Mouse (Mus musculus): Measurements from ENCODE around the gene Dop1a. TPM values are rescaled to one million over a fixed set of nuclear protein-coding genes. Genes with fewer than 3 reads are reported as not detected.

Dop1a gene
- polyA plus RNA-seq, 1 experiment from 2014 or later, result 11.8 TPM

DNA sequence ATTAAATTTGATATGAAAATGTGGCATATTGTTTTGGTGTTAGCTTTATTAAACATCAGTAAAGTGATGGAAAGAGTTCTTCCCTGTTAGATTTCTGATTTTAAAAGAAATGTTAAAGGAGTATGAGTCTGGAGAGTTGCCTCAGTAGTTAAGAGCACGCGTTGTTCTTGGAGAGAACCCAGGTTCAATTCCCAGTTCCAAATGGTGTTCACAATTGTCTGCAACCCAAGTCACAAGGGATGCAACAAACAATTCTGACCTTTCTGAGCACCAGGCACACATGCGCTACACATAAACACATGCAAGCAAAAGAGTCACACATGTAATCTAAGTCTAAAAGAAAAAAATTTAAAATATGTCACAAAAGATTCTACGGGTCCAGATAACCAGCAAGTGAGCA is 47.8 kb downstream of the Dop1a start:
- H3K27me3 ChIP-seq (ENCODE audit: control insufficient read depth, insufficient read depth, low read length), result no peaks in the 10 kb centered on the region
- no peaks in the 10 kb centered on the region for H3K4me1 ChIP-seq (ENCODE audit: control insufficient read depth, insufficient read depth, low read length)
- no peak overlapping the region for H3K4me2 ChIP-seq (ENCODE audit: low read depth, severe bottlenecking)
- H3K27ac ChIP-seq (replicated peaks; ENCODE audit: low read depth, low read length), result no peak overlapping the region
- 94% methylated on average over 4 of the region's 4 CpGs for WGBS
- H3K4me3 ChIP-seq (ENCODE audit: low read depth, low read length), result no peak overlapping the region
- H3K36me3 ChIP-seq (ENCODE audit: control insufficient read depth, insufficient read depth, low read length), result no peaks in the 10 kb centered on the region; the same call in 1 of the 2 replicates
- H3K9ac ChIP-seq (ENCODE audit: low read length), result no peak overlapping the region
- DNase-seq (ENCODE audit: low spot score) (no peak), ATAC-seq (ENCODE audit: insufficient number of reproducible peaks, low FRiP score, low TSS enrichment, low read depth) (no peak)
- no peaks in the 10 kb centered on the region for H3K9me3 ChIP-seq (ENCODE audit: control insufficient read depth, low read length)

DNA sequence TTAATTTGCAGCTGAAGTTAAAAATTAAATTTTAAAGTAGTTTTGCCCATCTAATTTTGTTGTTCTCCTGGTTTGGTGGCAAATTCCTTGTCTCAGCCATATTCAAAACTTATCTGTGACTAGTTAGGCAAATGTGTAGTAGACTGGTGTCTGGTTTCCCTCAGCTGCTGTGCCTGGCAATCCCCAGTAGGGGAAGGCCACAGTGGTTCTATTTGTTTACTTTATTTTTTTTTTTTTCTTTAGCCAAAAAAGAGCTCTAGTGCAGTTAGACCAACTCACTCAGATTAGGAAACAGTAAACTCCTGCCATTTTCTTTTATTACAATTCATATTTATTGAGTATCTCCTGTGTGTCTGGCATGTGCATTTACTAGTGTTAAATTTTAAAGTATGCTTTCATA is 55.4 kb downstream of the Dop1a start:
- Histone ChIP-seq H3K27me3 (ENCODE audit: control insufficient read depth, insufficient read depth, low read length) (no peaks in the 10 kb centered on the region), H3K4me1 (ENCODE audit: control insufficient read depth, insufficient read depth, low read length) (no peaks in the 10 kb centered on the region), H3K27ac (replicated peaks; ENCODE audit: low read depth, low read length) (no peak overlapping the region), H3K4me2 (ENCODE audit: low read depth, severe bottlenecking) (no peak overlapping the region), H3K9me3 (ENCODE audit: control insufficient read depth, low read length) (no peaks in the 10 kb centered on the region), H3K9ac (ENCODE audit: low read length) (no peak overlapping the region), H3K4me3 (ENCODE audit: low read depth, low read length) (no peak overlapping the region), H3K36me3 (ENCODE audit: control insufficient read depth, insufficient read depth, low read length) (no peaks in the 10 kb centered on the region; the same call in 1 of the 2 replicates)
- ATAC-seq (ENCODE audit: insufficient number of reproducible peaks, low FRiP score, low TSS enrichment, low read depth), result no peak
- no peak for DNase-seq (ENCODE audit: low spot score)

DNA sequence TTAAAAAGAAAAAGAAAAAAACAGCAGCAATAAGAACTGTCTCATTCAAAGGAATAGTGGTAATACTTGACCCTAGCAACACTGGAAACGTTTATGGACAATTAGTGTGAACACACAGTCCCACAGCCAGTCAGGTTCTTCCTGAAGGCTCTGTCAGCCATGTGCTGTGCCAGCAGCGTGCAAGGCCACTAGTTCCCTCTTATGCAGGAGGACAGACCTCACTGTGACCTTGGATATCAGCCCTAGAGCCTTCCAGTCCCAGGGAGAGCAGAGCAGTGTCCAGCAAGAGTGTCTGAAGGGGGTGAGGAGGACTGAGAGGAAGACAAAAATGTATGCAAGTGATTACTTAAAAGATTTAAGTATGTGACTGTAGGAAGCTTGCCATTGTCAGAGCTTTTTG is 58.6 kb downstream of the Dop1a start:
- DNase-seq (ENCODE audit: low spot score), result no peak
- Histone ChIP-seq H3K4me1 (ENCODE audit: control insufficient read depth, insufficient read depth, low read length) (no peaks in the 10 kb centered on the region), H3K27me3 (ENCODE audit: control insufficient read depth, insufficient read depth, low read length) (no peaks in the 10 kb centered on the region), H3K4me3 (ENCODE audit: low read depth, low read length) (no peak overlapping the region), H3K36me3 (ENCODE audit: control insufficient read depth, insufficient read depth, low read length) (no peaks in the 10 kb centered on the region; the same call in 1 of the 2 replicates), H3K4me2 (ENCODE audit: low read depth, severe bottlenecking) (no peak overlapping the region), H3K9me3 (ENCODE audit: control insufficient read depth, low read length) (no peaks in the 10 kb centered on the region), H3K27ac (replicated peaks; ENCODE audit: low read depth, low read length) (no peak overlapping the region), H3K9ac (ENCODE audit: low read length) (no peak overlapping the region)
- 54% methylated on average over 2 of the region's 2 CpGs for WGBS
- no peak for ATAC-seq (ENCODE audit: insufficient number of reproducible peaks, low FRiP score, low TSS enrichment, low read depth)

DNA sequence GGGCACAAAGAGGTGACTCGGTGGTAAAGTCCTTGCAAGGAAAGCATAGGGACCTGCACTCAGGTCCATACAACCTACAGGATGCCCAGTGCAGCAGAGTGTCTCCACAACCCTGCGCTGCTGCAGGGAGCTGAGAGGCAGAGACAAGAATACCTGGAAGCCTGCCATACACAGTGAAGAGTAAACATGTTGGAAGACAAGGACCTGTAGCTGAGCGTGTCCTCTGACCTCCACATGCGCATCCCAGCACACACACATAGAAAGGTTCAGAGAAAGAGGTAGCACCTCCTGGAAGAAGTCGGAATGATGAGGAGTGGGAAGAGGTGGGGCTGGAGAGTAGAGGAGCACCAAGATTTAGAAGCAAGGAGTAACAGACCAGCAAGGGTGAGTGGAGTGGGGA is 67.1 kb downstream of the Dop1a start:
- Histone ChIP-seq H3K9ac (ENCODE audit: low read length) (no peak overlapping the region), H3K9me3 (ENCODE audit: control insufficient read depth, low read length) (no peaks in the 10 kb centered on the region), H3K4me1 (ENCODE audit: control insufficient read depth, insufficient read depth, low read length) (no peaks in the 10 kb centered on the region), H3K36me3 (ENCODE audit: control insufficient read depth, insufficient read depth, low read length) (no peaks in the 10 kb centered on the region), H3K27me3 (ENCODE audit: control insufficient read depth, insufficient read depth, low read length) (no peaks in the 10 kb centered on the region), H3K4me3 (ENCODE audit: low read depth, low read length) (no peak overlapping the region), H3K4me2 (ENCODE audit: low read depth, severe bottlenecking) (no peak overlapping the region), H3K27ac (replicated peaks; ENCODE audit: low read depth, low read length) (no peak overlapping the region)
- WGBS, result 86% methylated on average over 5 of the region's 5 CpGs
- no peak for DNase-seq (ENCODE audit: low spot score)
- ATAC-seq (ENCODE audit: insufficient number of reproducible peaks, low FRiP score, low TSS enrichment, low read depth), result no peak

DNA sequence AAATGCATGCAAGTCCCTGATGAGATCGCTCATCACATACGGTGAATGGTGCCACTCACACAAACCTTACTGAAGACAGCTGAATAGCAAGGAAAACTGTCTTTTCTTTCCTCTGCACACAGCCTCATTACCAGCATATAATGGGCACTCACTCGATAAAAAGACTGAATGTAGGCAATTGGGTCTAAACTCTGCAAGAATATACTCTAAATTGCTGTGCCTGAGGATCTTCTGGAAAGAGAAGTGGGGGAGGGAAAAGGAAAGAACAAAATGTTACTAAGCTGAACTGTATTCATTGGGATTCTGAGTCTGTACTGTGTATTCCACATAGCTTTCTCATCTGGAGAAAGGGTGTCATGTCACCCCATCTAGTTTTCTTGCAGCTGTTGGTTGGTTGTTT is 76.5 kb downstream of the Dop1a start:
- Histone ChIP-seq H3K9ac (ENCODE audit: low read length) (no peak overlapping the region), H3K36me3 (ENCODE audit: control insufficient read depth, insufficient read depth, low read length) (no peaks in the 10 kb centered on the region), H3K4me2 (ENCODE audit: low read depth, severe bottlenecking) (no peak overlapping the region), H3K4me3 (ENCODE audit: low read depth, low read length) (no peak overlapping the region), H3K9me3 (ENCODE audit: control insufficient read depth, low read length) (no peaks in the 10 kb centered on the region), H3K27me3 (ENCODE audit: control insufficient read depth, insufficient read depth, low read length) (no peaks in the 10 kb centered on the region), H3K27ac (replicated peaks; ENCODE audit: low read depth, low read length) (no peak overlapping the region), H3K4me1 (ENCODE audit: control insufficient read depth, insufficient read depth, low read length) (no peaks in the 10 kb centered on the region)
- WGBS, result 93% methylated on average over 3 of the region's 3 CpGs
- DNase-seq (ENCODE audit: low spot score) (no peak), ATAC-seq (ENCODE audit: insufficient number of reproducible peaks, low FRiP score, low TSS enrichment, low read depth) (no peak)

DNA sequence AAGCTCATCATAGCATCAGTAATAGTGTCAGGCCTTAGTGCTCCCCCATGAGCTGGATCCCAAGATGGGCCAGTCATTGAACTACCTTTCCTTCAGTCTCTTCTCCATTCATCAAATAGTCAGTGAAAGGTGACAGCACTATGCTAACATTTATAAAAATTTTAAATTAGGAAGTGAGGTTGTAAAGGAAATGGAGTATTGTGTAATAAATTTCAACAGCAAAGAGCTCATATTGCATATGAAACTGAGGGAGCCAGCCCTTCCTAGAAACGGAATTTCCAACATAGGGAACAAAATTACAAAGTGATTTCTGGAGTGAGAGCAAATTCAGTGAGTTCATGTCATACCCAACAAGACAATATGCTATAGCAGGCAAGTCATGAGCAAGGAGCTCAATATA is 77.6 kb downstream of the Dop1a start:
- H3K4me3 ChIP-seq (ENCODE audit: low read depth, low read length), result no peak overlapping the region
- H3K9me3 ChIP-seq (ENCODE audit: control insufficient read depth, low read length), result no peaks in the 10 kb centered on the region
- DNase-seq (ENCODE audit: low spot score), result no peak
- H3K27me3 ChIP-seq (ENCODE audit: control insufficient read depth, insufficient read depth, low read length), result no peaks in the 10 kb centered on the region
- H3K4me1 ChIP-seq (ENCODE audit: control insufficient read depth, insufficient read depth, low read length), result no peaks in the 10 kb centered on the region
- ATAC-seq (ENCODE audit: insufficient number of reproducible peaks, low FRiP score, low TSS enrichment, low read depth), result no peak
- H3K27ac ChIP-seq (replicated peaks; ENCODE audit: low read depth, low read length), result no peak overlapping the region
- no peak overlapping the region for H3K9ac ChIP-seq (ENCODE audit: low read length)
- no peaks in the 10 kb centered on the region for H3K36me3 ChIP-seq (ENCODE audit: control insufficient read depth, insufficient read depth, low read length)
- H3K4me2 ChIP-seq (ENCODE audit: low read depth, severe bottlenecking), result no peak overlapping the region
- WGBS, result 75% methylated on average over 1 of the region's 1 CpGs

- no peaks in the 10 kb centered on the region for H3K27me3 ChIP-seq (ENCODE audit: control insufficient read depth, insufficient read depth, low read length)
- no peaks in the 10 kb centered on the region for H3K9me3 ChIP-seq (ENCODE audit: control insufficient read depth, low read length)
- H3K9ac ChIP-seq (ENCODE audit: low read length), result no peak overlapping the region
- no peaks in the 10 kb centered on the region for H3K4me1 ChIP-seq (ENCODE audit: control insufficient read depth, insufficient read depth, low read length)
- no peak overlapping the region for H3K4me3 ChIP-seq (ENCODE audit: low read depth, low read length)
- no peak overlapping the region for H3K4me2 ChIP-seq (ENCODE audit: low read depth, severe bottlenecking)
- H3K36me3 ChIP-seq (ENCODE audit: control insufficient read depth, insufficient read depth, low read length), result peaks cover 6% of the 10 kb centered on the region; the same call in 1 of the 2 replicates
- ATAC-seq (ENCODE audit: insufficient number of reproducible peaks, low FRiP score, low TSS enrichment, low read depth), result no peak
- peak; percentile 13 for DNase-seq (ENCODE audit: low spot score)
- no peak overlapping the region for H3K27ac ChIP-seq (replicated peaks; ENCODE audit: low read depth, low read length)
- 91% methylated on average over 5 of the region's 5 CpGs for WGBS
Observed at GRCm38 (mm10) chr9:86549637-86550162, 82.7 kb downstream of the Dop1a start.

- Histone ChIP-seq H3K4me2 (ENCODE audit: low read depth, severe bottlenecking) (no peak overlapping the region), H3K4me3 (ENCODE audit: low read depth, low read length) (no peak overlapping the region), H3K9ac (ENCODE audit: low read length) (no peak overlapping the region), H3K27me3 (ENCODE audit: control insufficient read depth, insufficient read depth, low read length) (no peaks in the 10 kb centered on the region), H3K27ac (replicated peaks; ENCODE audit: low read depth, low read length) (no peak overlapping the region), H3K4me1 (ENCODE audit: control insufficient read depth, insufficient read depth, low read length) (no peaks in the 10 kb centered on the region), H3K9me3 (ENCODE audit: control insufficient read depth, low read length) (no peaks in the 10 kb centered on the region), H3K36me3 (ENCODE audit: control insufficient read depth, insufficient read depth, low read length) (peaks cover 6% of the 10 kb centered on the region; the same call in 1 of the 2 replicates)
- WGBS, result 91% methylated on average over 3 of the region's 3 CpGs
- ATAC-seq (ENCODE audit: insufficient number of reproducible peaks, low FRiP score, low TSS enrichment, low read depth), result no peak
- DNase-seq (ENCODE audit: low spot score), result no peak
Observed at GRCm38 (mm10) chr9:86550717-86551116, 83.8 kb downstream of the Dop1a start.

GRCm38 (mm10) chr9:86553886-86554285 is 86.9 kb downstream of the Dop1a start:
- no peaks in the 10 kb centered on the region for H3K9me3 ChIP-seq (ENCODE audit: control insufficient read depth, low read length)
- no peaks in the 10 kb centered on the region for H3K27me3 ChIP-seq (ENCODE audit: control insufficient read depth, insufficient read depth, low read length)
- no peak overlapping the region for H3K9ac ChIP-seq (ENCODE audit: low read length)
- ATAC-seq (ENCODE audit: insufficient number of reproducible peaks, low FRiP score, low TSS enrichment, low read depth), result no peak
- no peak overlapping the region for H3K4me3 ChIP-seq (ENCODE audit: low read depth, low read length)
- no peaks in the 10 kb centered on the region for H3K4me1 ChIP-seq (ENCODE audit: control insufficient read depth, insufficient read depth, low read length)
- WGBS, result 91% methylated on average over 9 of the region's 9 CpGs
- H3K27ac ChIP-seq (replicated peaks; ENCODE audit: low read depth, low read length), result no peak overlapping the region
- no peak for DNase-seq (ENCODE audit: low spot score)
- peaks cover 11% of the 10 kb centered on the region for H3K36me3 ChIP-seq (ENCODE audit: control insufficient read depth, insufficient read depth, low read length)
- no peak overlapping the region for H3K4me2 ChIP-seq (ENCODE audit: low read depth, severe bottlenecking)
